Mouse (Mus musculus) heart, embryonic 15.5 days (tissue): ENCODE data around the gene Gucy1b1. TPM values are rescaled to one million over a fixed set of nuclear protein-coding genes. Genes with fewer than 3 reads are reported as not detected.
A peak's percentile ranks its signal among the peaks of the same experiment; 100 is the strongest.

Experiments
- ATAC-seq: fragments of 200-750 bp; cut with Nextera tagmentation; replicated peaks from 2 replicates; pipeline ENCODE4 v1.8.0; 2017; ENCODE audit warnings: low read depth, moderate TSS enrichment; ENCODE audit not compliant: insufficient number of reproducible peaks, insufficient read depth, low FRiP score
- H3K27ac ChIP-seq: fragments of 300-500 bp; sonication (generic); 2 replicates; pipeline ENCODE4 v1.5.1; 2015; ENCODE audit warnings: mild to moderate bottlenecking, inconsistent platforms
- H3K27me3 ChIP-seq: fragments of 300-500 bp; sonication (generic); 2 replicates; pipeline ENCODE4 v1.6.1; 2015; ENCODE audit warnings: inconsistent platforms
- H3K36me3 ChIP-seq: fragments of 300-500 bp; sonication (generic); 2 replicates; pipeline ENCODE4 v1.6.1; 2015; ENCODE audit warnings: mild to moderate bottlenecking, inconsistent platforms
- H3K4me1 ChIP-seq: fragments of 300-500 bp; sonication (generic); replicated peaks from 2 replicates; pipeline ENCODE4 v1.6.1; 2015; ENCODE audit warnings: inconsistent platforms
- H3K4me2 ChIP-seq: fragments of 300-500 bp; sonication (generic); 2 replicates; pipeline ENCODE4 v1.6.1; 2015; ENCODE audit warnings: inconsistent platforms, mild to moderate bottlenecking, moderate library complexity
- H3K4me3 ChIP-seq: fragments of 300-500 bp; sonication (generic); 2 replicates; pipeline ENCODE4 v1.5.1; 2015; ENCODE audit warnings: mild to moderate bottlenecking, inconsistent platforms
- H3K9ac ChIP-seq: fragments of 300-500 bp; sonication (generic); 2 replicates; pipeline ENCODE4 v1.6.1; 2015; ENCODE audit warnings: mild to moderate bottlenecking, inconsistent platforms
- H3K9me3 ChIP-seq: fragments of 300-500 bp; sonication (generic); replicated peaks from 2 replicates; pipeline ENCODE4 v1.6.1; 2016; ENCODE audit warnings: inconsistent platforms
- WGBS: fragments of 180-500 bp; shearing (Covaris S2); methylation state at CpG from one replicate; pipeline ENCODE4 v1.1.7; 2015; ENCODE audit warnings: mixed read lengths; 5-methylcytosine and 5-hydroxymethylcytosine counted together
- polyA plus RNA-seq: library from polyadenylated mRNA; unstranded; fragments of >200 nt; fragmentation: Nextera tagmentation; extraction: Ambion mirVana; gene quantifications from 2 replicates; pipeline ENCODE4 v1.2.1, GENCODE M21; 2015

Gucy1b1 gene
- polyA plus RNA-seq, 1 experiment from 2014 or later = 46.2 TPM

- ATAC-seq = no peak
- H3K36me3 ChIP-seq = peaks cover 16% of the 10 kb centered on the region
- no peak overlapping the region for H3K27ac ChIP-seq
- H3K4me2 ChIP-seq = no peak overlapping the region
- no peaks in the 10 kb centered on the region for H3K27me3 ChIP-seq
- H3K9ac ChIP-seq = no peak overlapping the region
- WGBS = 67% methylated on average over 1 of the region's 1 CpGs
- H3K4me1 ChIP-seq = no peaks in the 10 kb centered on the region
- no peaks in the 10 kb centered on the region for H3K9me3 ChIP-seq
- no peak overlapping the region for H3K4me3 ChIP-seq
Measured at GRCm38 (mm10) chr3:82030008-82030748, 44.3 kb downstream of the Gucy1b1 start.

DNA sequence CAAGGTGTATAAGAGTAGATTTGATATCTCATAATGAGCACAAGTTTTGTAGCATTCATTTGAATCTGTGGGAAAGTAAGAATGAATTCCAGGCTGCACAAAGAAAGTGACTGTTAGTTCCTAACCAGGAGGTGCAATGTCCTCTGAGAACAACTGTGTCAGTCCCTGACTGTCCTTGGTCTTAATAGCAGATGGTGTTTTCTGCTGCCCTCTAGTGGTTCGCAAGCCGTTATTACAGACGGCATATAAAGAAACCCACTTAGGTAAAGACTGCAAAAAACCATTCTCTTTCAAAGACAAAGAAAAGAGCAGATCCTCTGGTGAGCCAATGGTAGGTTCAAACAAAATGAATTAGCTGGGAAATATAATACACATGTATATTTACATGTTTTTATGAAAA, 45.3 kb downstream of the Gucy1b1 start:
- no peak overlapping the region for H3K4me2 ChIP-seq
- peak; percentile 58; the same call in 1 of the 2 replicates for ATAC-seq
- 1% methylated on average over 3 of the region's 3 CpGs for WGBS

GRCm38 (mm10) chr3:82027286-82027685, 47.2 kb downstream of the Gucy1b1 start:
- Histone ChIP-seq H3K27me3 (no peaks in the 10 kb centered on the region), H3K9me3 (no peaks in the 10 kb centered on the region), H3K4me3 (no peak overlapping the region), H3K9ac (no peak overlapping the region), H3K27ac (no peak overlapping the region), H3K4me1 (no peaks in the 10 kb centered on the region), H3K36me3 (0 out of 2 replicates have a peak, but pooled peaks cover 3% of the 10 kb centered on the region), H3K4me2 (no peak overlapping the region)
- 82% methylated on average over 1 of the region's 1 CpGs for WGBS
- ATAC-seq = no peak

More for the DNA sequence above, 45.3 kb downstream of the Gucy1b1 start:
- H3K9ac ChIP-seq = no peak overlapping the region
- no peaks in the 10 kb centered on the region for H3K9me3 ChIP-seq
- no peak overlapping the region for H3K4me3 ChIP-seq
- no peak overlapping the region for H3K27ac ChIP-seq
- H3K4me1 ChIP-seq = no peaks in the 10 kb centered on the region
- no peaks in the 10 kb centered on the region for H3K27me3 ChIP-seq
- peaks cover 8% of the 10 kb centered on the region for H3K36me3 ChIP-seq

DNA sequence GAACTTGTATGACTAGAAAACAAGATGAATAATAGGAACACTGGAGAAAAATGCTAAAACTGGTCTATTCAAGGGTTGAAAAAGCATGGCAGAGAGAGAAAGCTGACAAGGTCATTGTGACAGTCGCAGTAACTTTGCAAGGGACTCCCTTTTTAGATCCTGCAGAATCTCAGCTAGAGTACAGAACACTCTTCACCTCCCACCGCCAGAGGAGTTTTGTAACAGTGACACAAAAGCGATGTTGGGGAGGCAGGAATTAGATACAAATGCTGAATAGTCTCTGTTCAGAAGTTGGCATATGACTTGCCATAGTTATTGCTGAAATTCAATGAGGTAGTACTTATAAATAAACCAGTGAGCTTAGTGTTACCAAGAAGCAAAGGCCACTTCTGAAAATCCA, 51.4 kb downstream of the Gucy1b1 start:
- Histone ChIP-seq H3K4me3 (no peak overlapping the region), H3K4me2 (no peak overlapping the region), H3K4me1 (no peaks in the 10 kb centered on the region), H3K27me3 (no peaks in the 10 kb centered on the region), H3K9me3 (no peaks in the 10 kb centered on the region), H3K36me3 (no peaks in the 10 kb centered on the region), H3K9ac (no peak overlapping the region), H3K27ac (no peak overlapping the region)
- ATAC-seq = no peak
- 43% methylated on average over 3 of the region's 3 CpGs for WGBS

DNA sequence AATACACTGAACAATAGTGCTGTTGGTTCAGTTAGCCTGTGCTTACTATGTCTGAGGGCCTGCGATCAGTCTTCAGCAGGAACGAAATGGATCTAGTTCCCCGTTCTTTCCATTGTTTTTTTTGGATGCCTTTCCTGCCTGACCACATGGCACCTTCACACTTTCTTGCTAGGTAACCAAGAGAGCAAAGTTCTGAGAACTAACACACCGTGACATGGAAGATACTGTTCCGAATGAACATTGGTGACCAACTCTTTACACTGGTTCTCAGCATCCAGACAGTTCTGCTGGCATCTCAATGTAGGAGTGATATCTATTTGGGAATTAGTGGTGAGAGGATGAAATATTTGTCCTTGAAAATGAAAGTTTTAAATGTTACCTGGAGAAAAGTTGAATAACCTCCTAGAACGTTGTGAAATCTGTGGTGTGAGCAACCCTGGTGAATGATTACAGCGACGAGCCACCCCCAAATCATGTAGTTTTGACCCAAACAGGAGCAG, 52.0 kb downstream of the Gucy1b1 start:
- 84% methylated on average over 8 of the region's 8 CpGs for WGBS
- H3K9ac ChIP-seq = no peak overlapping the region

GRCm38 (mm10) chr3:82014148-82014703, 60.3 kb downstream of the Gucy1b1 start:
- no peaks in the 10 kb centered on the region for H3K27me3 ChIP-seq
- WGBS = 62% methylated on average over 7 of the region's 7 CpGs
- H3K4me3 ChIP-seq = no peak overlapping the region
- H3K9me3 ChIP-seq = no peaks in the 10 kb centered on the region
- H3K4me2 ChIP-seq = no peak overlapping the region
- no peak overlapping the region for H3K27ac ChIP-seq
- no peak overlapping the region for H3K9ac ChIP-seq
- no peak for ATAC-seq
- no peaks in the 10 kb centered on the region for H3K4me1 ChIP-seq
- no peaks in the 10 kb centered on the region for H3K36me3 ChIP-seq

More for the DNA sequence above, 52.0 kb downstream of the Gucy1b1 start:
- H3K4me1 ChIP-seq = no peaks in the 10 kb centered on the region
- no peaks in the 10 kb centered on the region for H3K27me3 ChIP-seq
- no peaks in the 10 kb centered on the region for H3K36me3 ChIP-seq
- no peak overlapping the region for H3K27ac ChIP-seq
- no peak overlapping the region for H3K4me2 ChIP-seq
- no peaks in the 10 kb centered on the region for H3K9me3 ChIP-seq
- no peak for ATAC-seq
- no peak overlapping the region for H3K4me3 ChIP-seq

- no peak overlapping the region for H3K4me2 ChIP-seq
- H3K9ac ChIP-seq = no peak overlapping the region
- WGBS = 86% methylated on average over 1 of the region's 1 CpGs
- H3K4me1 ChIP-seq = no peaks in the 10 kb centered on the region
- ATAC-seq = no peak
- no peak overlapping the region for H3K4me3 ChIP-seq
- H3K36me3 ChIP-seq = no peaks in the 10 kb centered on the region
- H3K27me3 ChIP-seq = no peaks in the 10 kb centered on the region
- no peak overlapping the region for H3K27ac ChIP-seq
- H3K9me3 ChIP-seq = no peaks in the 10 kb centered on the region
Measured at GRCm38 (mm10) chr3:82007002-82007401, 67.5 kb downstream of the Gucy1b1 start.

DNA sequence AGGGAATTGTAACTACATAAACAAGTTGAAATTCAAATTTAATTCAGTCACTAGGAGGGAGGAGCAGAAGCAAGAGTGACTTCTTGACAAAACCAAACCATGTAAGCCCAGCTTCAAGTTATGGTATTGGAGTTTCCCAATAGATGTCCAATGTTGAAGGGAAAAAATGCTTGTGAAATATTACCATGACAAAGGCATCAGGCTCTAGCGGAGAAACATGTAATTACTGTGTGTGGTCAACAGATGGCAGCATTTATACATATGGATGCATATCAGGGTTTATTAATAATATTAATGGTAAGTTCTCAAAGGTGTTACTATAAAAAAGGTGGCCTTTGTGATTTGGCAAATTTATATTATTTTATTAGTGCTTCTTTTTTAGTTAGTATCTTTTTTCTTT, 78.5 kb downstream of the Gucy1b1 start:
- H3K4me1 ChIP-seq = no peaks in the 10 kb centered on the region

DNA sequence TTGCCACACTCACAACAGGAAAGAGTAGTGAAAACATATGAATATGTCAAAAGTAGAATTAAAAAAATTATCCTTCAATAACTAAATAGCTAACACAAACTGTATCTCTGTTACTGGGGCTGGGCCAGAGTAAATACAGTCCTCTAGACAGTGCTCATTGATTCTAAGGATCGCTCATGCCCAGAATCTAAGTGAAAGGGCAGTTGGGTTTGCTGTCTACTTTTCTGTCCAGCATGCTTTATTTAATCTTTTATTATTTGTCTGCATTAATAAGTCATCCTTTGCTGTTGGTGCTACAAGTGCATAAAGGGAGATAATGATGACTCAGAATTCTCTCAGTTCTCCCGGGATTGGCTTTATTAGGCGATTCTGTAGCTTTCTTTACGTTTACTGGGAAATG, 79.1 kb downstream of the Gucy1b1 start:
- WGBS = 30% methylated on average over 4 of the region's 4 CpGs
- Histone ChIP-seq H3K9me3 (no peaks in the 10 kb centered on the region), H3K27me3 (no peaks in the 10 kb centered on the region), H3K4me3 (no peak overlapping the region), H3K4me2 (no peak overlapping the region), H3K36me3 (no peaks in the 10 kb centered on the region), H3K4me1 (0 out of 2 replicates have a peak, but pooled peaks cover 2% of the 10 kb centered on the region), H3K9ac (no peak overlapping the region), H3K27ac (no peak overlapping the region)
- no peak for ATAC-seq

More for the DNA sequence above, 78.5 kb downstream of the Gucy1b1 start:
- no peaks in the 10 kb centered on the region for H3K36me3 ChIP-seq
- no peak for ATAC-seq
- H3K27ac ChIP-seq = no peak overlapping the region
- no peak overlapping the region for H3K4me3 ChIP-seq
- no peak overlapping the region for H3K4me2 ChIP-seq
- WGBS = 4% methylated on average over 1 of the region's 1 CpGs
- H3K9ac ChIP-seq = no peak overlapping the region
- H3K27me3 ChIP-seq = no peaks in the 10 kb centered on the region
- H3K9me3 ChIP-seq = no peaks in the 10 kb centered on the region

GRCm38 (mm10) chr3:81990531-81990930, 84.0 kb downstream of the Gucy1b1 start:
- Histone ChIP-seq H3K36me3 (no peaks in the 10 kb centered on the region), H3K27ac (peak overlapping the region; percentile 49; the same call in 1 of the 2 replicates), H3K9me3 (no peaks in the 10 kb centered on the region), H3K9ac (no peak overlapping the region), H3K4me1 (peaks cover 10% of the 10 kb centered on the region), H3K4me3 (no peak overlapping the region), H3K4me2 (no peak overlapping the region), H3K27me3 (no peaks in the 10 kb centered on the region)
- WGBS = 38% methylated on average over 3 of the region's 3 CpGs
- ATAC-seq = no peak

DNA sequence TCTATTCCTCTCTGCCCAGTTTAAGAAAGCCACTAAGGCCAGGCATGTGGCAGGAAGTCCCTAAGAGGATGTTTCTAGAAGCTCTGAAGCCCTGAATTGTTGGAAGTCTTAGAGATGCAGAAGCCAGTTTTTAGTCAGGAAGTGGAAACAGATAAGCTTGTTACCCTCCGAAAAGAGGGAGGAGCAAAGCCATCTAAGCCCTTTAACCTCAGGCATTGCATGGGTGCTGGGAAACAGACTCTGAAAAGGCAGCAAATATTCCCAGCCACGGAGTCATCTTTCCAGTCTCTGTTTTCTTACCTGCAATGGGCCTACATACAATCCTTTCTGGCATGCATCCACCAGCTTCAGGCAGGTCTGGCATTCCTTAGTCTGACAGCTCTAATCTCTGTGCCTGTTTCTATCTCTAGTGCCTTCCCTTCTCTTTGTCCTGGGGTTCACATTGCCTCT, 84.8 kb downstream of the Gucy1b1 start:
- Histone ChIP-seq H3K27me3 (no peaks in the 10 kb centered on the region), H3K4me2 (0 out of 2 replicates have a peak overlapping the region, but pooled peaks have one; percentile 10), H3K9me3 (no peaks in the 10 kb centered on the region), H3K9ac (no peak overlapping the region), H3K36me3 (no peaks in the 10 kb centered on the region), H3K4me3 (no peak overlapping the region), H3K27ac (peak overlapping the region; percentile 33), H3K4me1 (peaks cover 10% of the 10 kb centered on the region)
- 6% methylated on average over 2 of the region's 2 CpGs for WGBS
- peak; percentile 78 for ATAC-seq
